Mouse (Mus musculus) myocyte (in vitro differentiated cells): Measurements from ENCODE around the gene Kirrel3.

Experiments used
- CEBPB ChIP-seq: IDR thresholded peaks from 2 replicates; pipeline ENCODE4 v1.6.1; 2011; ENCODE audit warnings: mild to moderate bottlenecking, moderate library complexity; ENCODE audit not compliant: poor library complexity, insufficient read depth, severe bottlenecking
- E2F4 ChIP-seq: IDR thresholded peaks from one replicate; pipeline ENCODE4 v1.6.1; 2011; ENCODE audit warnings: mild to moderate bottlenecking, control low read depth, moderate library complexity; ENCODE audit not compliant: insufficient read depth
- MAX ChIP-seq: IDR thresholded peaks from one replicate; pipeline ENCODE4 v1.6.1; 2011; ENCODE audit warnings: low read depth, mild to moderate bottlenecking, control low read depth
- MYOG ChIP-seq, 3 experiments: IDR thresholded peaks; one replicate each; pipeline ENCODE4 v1.6.1; 2011; ENCODE audit warnings: control low read depth in 2 of 3, low read depth in 2 of 3, mild to moderate bottlenecking in 2 of 3; ENCODE audit not compliant: insufficient read length in 2 of 3, control insufficient read depth in 1 of 3, insufficient read depth in 1 of 3
- POLR2A ChIP-seq: IDR thresholded peaks from one replicate; pipeline ENCODE4 v1.6.1; 2011; ENCODE audit warnings: low read depth, mild to moderate bottlenecking, control low read depth, moderate library complexity; ENCODE audit not compliant: insufficient read length
- POLR2AphosphoS2 ChIP-seq: IDR thresholded peaks from one replicate; pipeline ENCODE4 v1.6.1; 2011; ENCODE audit warnings: low read depth, control low read depth; ENCODE audit not compliant: insufficient read length
- TCF12 ChIP-seq: IDR thresholded peaks from one replicate; pipeline ENCODE4 v1.6.1; 2011; ENCODE audit warnings: mild to moderate bottlenecking, control low read depth; ENCODE audit not compliant: poor library complexity, insufficient read depth, severe bottlenecking
- TCF3 ChIP-seq: IDR thresholded peaks from one replicate; pipeline ENCODE4 v1.6.1; 2011; ENCODE audit warnings: low read depth, control low read depth; ENCODE audit not compliant: insufficient read length
- USF1 ChIP-seq: IDR thresholded peaks from one replicate; pipeline ENCODE4 v1.6.1; 2011; ENCODE audit warnings: low read depth, mild to moderate bottlenecking, control low read depth, moderate library complexity

GRCm38 (mm10) chr9:34711996-34712395, 226.3 kb downstream of the Kirrel3 start:
- TF ChIP-seq POLR2A (no peak), MAX (no peak), E2F4 (no peak), USF1 (peak; percentile 10), MYOG (IDR thresholded peaks at IDR 0.05; ENCODE audit: control insufficient read depth in 1 of 3, insufficient read depth in 1 of 3, insufficient read length in 2 of 3, low read depth in 2 of 3) (no peak), CEBPB (no peak), TCF3 (no peak), TCF12 (no peak), POLR2AphosphoS2 (no peak)
